Mouse (Mus musculus) adrenal gland, postnatal 25 days (tissue): ENCODE measurements around the gene Troap. TPM values are rescaled to one million over a fixed set of nuclear protein-coding genes. Genes with fewer than 3 reads are reported as not detected.

Experiments
- DNase-seq: peaks from one replicate; pipeline ENCODE4 v3.0.0; 2021; ENCODE audit warnings: mixed read lengths
- total RNA-seq: library from RNA; stranded (reverse); gene quantifications from 2 replicates; pipeline ENCODE4 v1.2.3, GENCODE M21; 2021

Gene Troap
- total RNA-seq, 1 experiment from 2014 or later: 4.3 TPM

DNA sequence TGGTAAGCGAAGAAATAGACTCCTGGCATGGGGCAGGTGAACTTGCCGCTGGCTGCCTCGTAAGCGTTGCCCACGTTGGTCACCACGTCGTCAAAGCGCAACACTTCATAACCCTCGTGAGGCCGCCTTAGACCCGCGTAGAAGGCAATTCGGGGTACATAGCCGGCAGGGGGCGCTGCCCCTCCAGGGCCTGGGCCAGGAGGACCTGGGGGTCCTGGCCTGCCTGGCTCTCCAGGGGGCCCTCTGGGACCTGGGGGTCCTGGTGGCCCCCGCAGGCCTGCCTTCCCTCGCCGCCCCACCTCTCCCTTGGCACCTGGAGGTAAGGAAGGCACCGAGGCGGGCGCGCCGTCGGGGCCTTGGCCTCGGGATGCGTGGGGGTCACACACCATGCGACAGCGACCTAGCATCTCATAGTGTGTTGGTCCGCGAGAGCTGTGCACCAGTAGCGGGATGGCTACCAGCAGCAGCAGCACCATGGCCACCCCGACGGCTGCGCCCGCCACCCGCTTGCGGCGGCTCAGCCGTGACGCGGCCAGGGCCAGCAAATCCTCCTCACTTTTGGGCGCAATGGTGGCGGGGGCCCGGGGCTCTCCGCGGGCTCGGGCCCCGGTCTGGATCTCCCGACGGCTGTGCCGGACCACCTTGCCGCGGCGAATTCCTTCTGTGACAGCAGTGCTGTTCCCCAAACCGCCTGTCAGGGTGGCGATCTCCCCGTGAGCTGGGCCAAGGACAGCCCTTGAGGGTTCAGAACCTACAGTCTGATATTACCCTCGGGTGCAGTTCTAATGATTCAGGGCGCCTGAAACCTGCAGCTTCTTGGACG is 13.1 kb downstream of the Troap start, which contains the start of gene C1ql4:
Gene C1ql4, minus strand, starts transcription at position 565 of the 823 bp plus-strand sequence.
- DNase-seq: peak; percentile 32

DNA sequence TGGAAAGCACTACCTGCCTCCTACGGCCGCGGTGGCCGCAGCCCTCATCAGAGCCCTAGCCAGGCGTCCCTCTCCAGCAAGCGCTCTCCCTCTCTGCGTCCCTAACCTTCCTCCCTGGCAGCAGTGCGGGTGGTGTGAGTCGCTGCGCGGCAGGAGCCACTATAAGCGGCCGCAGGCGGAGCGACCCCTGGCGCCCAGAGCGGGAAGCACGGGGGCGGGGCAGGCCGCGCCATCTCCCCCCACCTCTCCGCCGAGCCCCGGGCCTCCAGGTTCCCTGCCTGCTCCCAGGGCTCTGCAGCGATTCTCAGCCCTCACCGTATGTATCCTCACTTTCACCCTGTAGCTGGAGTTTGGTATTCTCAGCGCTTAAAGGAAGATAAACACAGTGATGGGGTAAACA is 13.9 kb downstream of the Troap start:
- peak; percentile 84 for DNase-seq

DNA sequence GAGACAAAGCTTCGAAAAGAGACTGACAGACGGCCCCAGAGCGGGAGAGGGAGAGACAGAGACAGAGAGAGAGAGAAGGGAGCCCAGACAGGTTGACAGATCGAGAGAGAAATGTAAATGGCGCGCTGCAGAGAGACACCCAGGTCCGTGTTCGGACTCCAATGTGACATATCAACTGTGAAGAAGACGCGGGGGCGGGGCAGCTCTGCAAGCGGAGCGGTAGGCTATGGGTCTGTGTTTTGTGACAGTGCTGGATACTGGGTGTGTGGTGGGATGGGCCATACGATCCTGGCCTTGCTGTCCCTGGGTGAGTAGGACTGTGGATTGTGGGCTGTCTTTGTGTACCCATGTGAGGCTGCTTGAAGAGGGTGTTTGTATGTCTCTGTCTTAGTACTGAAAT is 14.7 kb downstream of the Troap start:
- no peak for DNase-seq

DNA sequence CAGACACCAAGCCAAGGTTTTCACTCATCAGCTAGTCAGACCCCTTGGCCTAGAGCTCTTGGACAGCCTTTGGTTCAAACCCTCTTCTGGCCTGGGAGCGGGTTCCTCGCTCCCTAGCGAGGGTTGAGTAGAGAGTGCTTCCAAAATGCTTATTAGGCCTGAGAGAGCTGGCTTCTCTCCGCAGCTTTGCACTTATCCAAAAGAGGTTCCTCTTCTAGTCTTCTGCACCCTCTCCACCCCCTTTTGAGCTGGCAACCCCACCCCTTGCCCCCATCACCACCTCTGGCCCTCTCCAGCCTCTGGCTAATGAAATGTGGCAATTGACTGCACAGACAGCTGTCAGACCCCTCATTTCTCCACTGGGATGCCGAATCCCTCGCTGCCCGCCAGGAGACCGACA is 18.5 kb downstream of the Troap start, which contains the start of gene Dnajc22:
Gene Dnajc22, plus strand, starts transcription at position 301 of the 400 bp plus-strand sequence.
- DNase-seq: no peak

DNA sequence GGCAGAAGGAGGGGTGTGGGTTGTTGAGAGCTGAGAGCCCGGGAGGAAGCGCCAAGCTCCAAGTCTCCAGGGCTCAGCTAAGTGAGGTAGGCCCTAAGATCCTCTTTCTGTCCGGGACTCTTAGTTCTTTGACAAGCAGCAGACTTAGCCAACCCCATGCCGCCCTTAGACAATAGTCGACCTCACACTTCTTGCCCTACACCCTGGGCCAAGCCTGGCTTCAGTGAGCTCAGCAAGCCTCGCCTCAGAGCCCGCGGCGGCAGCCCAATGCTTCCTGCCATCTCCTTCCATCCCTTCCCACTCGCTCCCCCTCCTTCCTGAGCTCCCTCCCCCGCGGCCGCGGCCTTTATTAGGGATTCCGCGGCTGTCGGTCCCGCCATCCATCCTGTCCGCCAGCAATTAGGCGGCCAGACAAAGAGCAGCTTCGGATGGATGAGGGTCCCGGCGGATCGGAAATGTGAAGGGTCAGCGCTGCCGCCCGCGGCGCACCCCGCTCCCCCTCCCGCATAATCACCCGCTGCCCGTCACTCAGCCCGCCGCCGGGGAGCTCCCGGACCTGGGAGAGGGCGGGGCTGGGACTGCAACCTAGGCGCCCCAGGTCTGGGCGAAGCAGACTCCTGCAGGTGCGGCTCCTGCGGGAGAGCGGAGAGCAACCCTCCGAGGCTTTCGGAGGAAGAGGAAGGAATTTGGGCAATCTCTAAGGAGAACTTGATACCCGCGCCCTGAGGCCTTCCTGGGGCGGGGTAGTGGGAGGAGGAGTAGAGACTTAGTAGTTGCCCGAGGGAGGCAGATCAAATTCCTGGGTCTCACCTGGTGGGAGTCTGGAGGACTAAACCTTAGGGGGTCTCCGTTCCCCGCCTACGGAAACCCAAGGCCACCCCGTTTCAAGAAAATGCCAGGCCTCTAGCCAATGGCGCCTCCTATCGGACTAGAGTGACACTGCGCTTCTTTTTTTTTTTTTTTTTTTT is 19.2 kb downstream of the Troap start:
- no peak for DNase-seq

DNA sequence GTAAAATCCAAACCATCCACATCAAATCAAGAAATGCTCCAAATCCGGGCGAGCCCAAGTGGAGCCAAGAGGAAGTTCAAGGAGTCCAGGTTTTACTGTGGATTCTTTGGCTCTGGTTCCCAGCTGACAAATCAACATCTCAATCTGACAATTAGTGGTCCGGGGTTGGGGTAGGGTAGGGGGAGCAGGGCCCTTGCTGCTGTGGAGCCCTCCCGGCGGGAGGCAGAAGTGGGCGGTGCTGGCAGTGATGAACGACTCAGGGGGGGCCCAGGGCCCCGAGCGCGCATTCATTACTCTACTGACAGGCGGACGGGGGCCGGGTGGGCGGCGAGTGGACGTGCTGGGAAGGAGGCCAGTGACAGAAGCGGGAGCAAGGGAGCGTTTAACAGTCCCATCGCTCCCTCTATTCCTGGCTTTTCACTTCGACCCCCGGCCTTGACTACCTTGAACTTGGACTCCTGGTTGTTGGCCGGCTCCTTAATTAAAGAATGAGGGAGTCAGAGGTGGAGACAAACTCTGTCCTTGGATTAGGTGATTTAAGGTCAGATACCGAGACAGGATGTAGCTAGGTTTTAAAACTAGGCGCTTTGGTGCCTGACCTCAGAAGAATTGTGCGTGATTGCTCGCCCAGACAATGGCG is 20.4 kb downstream of the Troap start:
- no peak for DNase-seq

DNA sequence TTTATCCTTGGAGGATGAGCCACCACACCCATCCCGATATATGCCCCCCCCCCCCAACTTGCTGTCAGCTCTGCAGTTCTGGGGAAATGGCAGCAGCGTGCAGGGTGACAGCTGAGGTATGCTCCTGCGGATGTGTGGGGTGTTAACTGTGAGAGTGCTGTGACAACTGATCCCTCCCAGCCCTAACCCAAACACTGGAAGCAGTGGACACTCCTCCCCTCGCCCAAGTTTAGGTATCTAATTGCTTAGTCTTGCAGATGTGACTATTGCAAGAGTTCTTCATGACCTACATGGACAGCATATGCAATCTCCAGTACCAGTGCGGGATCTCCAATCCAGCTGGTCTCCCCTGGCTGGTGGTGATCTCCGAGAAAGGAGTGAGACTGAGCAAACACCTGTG is 21.0 kb downstream of the Troap start:
- DNase-seq: no peak

DNA sequence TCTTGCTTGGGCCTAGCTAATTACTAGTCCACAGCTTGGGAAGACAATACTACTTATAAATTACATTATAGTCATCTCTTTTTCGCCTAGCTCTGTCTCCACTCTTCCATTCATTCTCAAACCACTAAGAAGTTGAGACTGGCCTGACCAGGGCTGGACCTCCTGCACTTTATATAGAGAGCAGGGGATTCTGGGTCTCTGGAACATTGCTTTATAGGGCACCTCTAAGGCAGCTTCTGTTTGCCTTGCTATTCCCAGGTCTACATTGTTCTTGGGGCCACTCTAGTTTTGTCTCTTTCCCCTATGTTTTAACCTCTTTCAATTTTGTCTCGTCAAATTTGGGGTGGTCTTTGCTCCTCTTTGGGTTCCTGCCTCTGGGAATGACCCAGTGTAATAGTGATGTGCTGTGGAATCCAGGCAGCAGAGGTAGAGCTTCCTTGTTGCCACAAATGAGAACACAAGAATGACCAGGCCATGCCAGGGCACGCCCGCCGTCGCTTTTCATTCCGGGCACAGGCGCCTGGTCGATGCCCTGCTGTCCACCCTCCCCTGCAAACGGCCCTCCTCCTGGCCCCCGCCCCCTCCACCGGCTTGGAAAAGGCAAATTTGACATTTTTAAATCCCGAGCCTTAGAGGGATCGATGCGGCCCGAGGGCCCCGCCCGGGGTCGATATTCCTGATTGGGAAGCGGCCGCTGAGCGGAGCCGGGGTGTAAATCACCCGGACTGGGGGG is 21.9 kb downstream of the Troap start:
- DNase-seq: no peak

DNA sequence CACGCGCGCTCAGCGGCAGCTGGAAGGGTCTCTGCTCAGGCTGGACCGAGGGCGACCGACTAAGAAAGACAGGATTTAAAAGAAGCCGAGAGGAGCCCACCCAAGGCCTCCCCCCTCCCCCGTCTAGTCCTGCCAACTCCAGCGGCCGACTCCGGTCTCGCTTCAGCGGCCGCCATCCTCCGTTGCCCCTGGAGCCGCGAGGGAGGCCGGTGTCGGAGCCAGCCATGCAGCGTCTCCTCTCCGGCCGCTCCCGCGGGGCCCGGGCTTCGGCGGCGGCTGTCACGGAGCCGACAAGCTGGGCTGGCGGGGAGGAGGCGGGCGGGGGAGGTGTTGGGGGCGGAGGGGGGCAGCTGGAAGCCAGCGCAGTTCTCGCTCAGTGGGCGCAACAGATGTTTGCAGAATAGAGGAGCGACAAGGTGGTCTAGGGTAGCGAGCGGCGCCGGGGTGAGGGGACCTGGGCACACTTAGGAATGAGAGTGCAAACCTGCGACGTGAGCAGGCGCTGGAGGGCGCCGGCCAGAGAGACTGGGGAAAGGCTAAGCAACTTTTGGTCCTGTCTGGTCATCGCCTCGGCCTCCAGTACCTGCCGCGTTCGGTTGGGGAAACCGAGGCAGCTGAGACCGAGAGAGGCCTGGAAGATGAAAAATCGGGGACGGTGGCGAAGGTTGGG is 22.6 kb downstream of the Troap start:
- peak; percentile 40 for DNase-seq

DNA sequence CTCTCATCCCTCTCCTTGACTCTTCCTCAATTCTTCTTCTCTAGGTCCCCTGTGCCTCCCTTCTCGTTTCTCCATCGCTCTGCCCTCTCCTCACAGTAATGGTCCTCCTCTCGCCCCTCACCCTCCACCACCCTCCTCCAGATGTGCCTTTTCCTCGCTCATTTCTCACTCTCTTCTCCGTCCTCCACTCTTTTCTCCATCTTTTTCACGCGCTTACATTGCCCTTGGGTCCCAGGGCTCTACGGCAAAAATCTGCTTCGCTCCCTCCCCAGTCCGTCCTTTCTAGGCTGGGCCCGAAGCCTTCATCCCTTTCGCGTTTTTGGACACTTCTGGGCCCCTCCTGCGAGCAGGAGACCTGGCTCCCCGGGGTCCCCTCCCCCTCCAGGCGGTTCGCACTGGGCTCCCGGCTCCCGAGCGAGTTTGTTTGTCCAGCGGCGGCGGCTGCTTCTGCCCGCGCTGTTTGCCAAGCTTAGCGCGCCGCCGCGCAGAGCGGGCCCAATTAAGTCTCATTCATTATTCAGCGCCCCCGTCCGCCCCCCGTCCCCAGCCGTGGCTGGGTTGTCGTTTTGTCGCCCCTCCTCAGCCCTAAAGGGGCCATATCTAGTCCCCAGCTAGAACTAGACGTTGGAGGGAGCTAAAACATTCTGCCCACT is 23.6 kb downstream of the Troap start:
- peak; percentile 47 for DNase-seq

DNA sequence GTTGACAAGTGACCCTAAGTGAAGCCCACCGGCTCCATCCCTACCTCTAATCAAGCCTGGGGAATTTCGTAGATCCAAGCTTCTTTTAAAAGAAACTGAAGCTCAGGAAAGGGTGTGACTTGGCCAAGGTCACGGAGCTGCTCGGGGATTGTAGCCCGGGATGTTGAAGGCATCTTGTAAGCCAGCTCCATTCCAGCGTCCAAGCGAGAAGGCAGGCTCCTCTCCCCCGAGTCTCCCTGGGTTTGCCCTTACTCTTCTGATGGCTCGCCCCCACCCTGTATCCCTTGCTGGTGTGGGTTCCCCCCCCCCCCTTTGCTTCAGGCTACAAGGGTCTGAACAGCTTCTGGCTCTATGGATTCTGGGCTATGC is 24.1 kb downstream of the Troap start:
- no peak for DNase-seq

DNA sequence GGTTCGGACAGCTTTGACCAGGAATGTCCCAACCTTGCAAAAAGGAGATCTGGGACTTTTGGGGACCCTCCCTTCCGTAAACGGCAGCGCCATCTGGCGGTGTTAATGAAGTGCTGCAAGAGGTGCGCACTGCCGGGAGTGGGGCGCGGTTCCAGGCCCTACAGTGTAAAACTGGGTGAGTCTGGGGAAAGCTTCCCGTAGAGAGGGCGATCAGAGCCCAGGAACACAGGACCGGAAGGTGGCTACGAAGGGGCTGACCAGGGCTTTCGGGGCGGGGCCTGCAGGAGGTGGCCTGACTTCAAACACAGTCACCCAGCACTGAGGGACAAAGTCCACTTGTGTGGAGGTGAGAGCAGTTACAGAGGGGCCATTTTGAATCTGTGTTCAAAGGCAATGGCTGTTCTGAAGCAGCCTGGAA is 24.8 kb downstream of the Troap start:
- DNase-seq: peak; percentile 71

DNA sequence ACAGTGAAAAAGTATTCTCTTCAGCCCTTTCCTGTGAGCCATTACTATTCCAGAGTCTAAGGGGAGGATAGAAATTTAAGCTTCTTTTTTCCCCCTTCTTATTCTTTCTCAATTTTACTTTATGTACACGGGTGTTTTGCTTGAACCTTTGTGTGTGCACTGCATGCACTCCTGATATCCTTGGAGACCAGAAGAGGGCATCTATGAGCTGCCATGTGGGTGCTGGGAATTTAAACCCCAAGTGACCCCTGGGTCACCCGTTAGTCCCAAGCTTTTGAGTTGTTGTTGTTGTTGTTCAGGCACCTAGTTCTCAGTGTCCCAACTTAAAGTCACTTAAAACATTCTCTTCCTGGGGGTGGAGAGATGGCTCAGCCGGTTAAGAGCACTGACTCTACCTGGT is 25.6 kb downstream of the Troap start:
- no peak for DNase-seq

DNA sequence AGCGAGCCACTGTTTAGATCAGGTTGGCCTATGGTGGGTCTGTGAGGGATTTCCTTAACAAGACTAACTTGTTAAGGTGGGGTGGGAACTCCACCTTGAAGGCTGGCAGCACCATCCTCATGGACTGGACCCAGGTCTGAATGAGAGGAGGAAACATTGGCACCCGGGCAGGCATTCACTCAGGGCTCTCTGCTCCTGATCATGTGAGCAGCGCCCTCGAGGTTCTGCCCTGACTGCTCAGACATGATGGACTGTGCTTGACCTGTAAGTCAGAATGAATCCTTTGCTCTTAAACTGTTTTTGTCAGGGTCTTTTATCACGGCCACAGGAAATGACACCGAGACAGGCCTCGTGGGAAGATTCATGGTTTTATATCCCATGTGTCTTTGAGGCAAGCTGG is 30.9 kb downstream of the Troap start:
- DNase-seq: no peak

DNA sequence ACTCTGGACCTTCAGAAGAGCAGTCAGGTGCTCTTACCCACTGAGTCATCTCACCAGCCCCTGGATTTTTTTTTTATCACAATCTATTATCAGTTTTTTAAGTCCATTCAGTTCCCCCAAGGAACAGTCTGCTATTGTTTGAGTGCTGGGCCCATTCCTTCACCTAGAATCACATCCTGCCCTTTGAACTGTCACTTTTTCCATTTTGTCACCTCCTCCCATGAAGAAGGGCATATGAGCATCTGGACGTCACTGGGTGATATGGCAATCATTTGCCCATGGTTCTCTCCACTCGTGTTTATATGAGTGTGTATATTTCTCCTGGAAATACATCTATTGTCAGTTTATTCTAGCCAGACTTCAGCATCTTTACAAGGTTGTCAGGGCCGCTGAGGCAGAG is 33.5 kb downstream of the Troap start:
- DNase-seq: no peak

DNA sequence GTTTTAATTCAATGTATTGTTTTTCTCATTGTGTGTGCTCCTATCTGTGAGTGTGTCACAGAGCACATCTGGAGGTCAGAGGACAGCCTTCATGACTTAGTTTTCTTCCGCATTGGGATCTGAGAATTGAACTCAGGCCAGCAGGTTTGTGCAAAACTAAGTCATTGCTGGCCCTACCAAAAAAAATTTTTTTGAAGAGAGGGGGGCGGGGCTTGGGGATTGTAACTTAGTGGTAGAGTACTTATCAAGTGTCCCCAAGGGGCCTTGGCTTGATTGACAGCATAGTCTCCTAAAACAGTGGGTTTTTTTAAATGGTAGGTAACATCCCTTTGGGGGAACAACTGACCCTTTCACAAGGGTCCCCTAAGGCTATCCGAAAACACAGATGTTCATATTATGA is 36.8 kb downstream of the Troap start:
- DNase-seq: no peak

DNA sequence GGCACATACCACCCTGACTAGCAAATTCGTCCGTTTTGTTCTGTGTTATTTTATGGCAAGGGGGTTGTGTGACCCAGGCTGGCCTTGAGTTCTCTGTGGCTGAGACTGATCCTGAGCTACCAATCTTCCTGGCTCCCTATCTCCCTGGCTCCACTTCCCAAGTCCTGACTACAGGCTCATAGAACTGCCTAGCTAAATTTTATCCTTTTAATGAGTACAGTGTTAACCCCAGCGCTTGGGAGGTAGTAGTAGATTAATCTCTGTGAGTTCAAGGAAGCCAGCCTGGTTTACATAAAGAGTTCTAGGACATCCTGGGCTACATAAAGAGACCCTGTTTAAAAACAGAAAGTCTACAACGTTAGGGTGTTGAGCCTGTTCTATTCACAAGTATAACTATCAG is 37.4 kb downstream of the Troap start:
- no peak for DNase-seq

DNA sequence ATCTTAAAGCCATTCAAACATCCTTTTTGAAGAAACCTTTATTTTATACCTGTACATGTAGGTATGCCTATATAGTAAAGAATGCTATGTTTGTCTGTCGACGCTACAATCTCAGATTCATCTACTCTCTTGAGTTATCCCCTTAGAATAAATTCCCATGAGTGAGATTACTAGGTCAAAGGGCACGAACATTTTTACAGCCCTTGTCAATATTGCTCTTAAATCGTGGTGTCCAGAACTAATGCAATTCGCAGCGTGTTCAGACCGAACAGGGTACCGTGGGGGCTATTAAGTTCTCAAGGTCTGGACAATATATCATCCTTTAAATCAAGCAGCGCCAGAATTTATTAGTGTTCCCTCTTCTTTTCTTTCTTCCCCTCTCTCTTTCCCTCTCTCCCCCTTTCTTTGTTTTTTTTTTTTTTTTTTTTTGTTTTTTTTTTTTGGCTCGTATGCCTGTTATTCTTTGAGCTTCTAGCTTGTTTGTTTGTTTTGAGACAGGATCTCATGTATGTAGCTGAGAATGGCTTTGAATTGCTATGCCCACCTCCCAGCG is 38.5 kb downstream of the Troap start:
- DNase-seq: no peak

DNA sequence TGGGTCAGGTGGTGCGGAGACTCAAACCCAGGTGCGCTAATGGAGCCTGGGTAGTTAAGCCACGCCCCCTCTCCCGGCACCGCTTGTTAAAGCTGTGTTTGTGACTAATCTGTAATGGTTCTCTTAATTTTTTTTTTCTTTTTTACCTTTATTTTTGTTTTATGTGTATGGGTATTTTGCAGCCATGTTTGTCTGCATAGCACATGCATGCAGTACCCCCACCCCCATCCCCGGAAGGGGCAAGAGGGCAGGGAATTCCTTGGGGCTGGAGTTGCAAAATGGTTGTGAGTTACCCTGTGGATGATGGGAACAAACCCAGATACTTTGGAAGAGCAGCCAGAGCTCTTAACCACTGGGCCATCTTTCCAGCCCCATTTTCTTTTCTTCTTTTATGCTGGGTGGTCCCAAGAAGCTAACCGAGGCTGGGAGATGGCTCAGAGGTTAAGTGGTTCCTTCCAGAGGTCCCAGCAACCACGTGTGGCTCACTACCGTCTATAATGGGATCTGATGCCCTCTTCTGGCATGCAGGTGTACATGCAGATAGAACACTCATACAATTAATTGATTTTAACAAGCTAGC is 39.1 kb downstream of the Troap start:
- peak; percentile 32 for DNase-seq
